Mouse (Mus musculus) spleen, adult 2 months (tissue): ENCODE results near the gene Plgrkt. TPM values are rescaled to one million over a fixed set of nuclear protein-coding genes. Genes with fewer than 3 reads are reported as not detected.

Experiments
- DNase-seq, 2 experiments: peaks; one replicate each; pipeline versions ENCODE4 v3.0.0 to v3.0.0-alpha.2; 2012 to 2021; ENCODE audit warnings: low spot score in 2 of 2, low read depth in 1 of 2
- H3K27ac ChIP-seq: fragments of 200-500 bp; 2 replicates; pipeline ENCODE4 v1.5.1; 2012; ENCODE audit warnings: low read length, inconsistent platforms; ENCODE audit not compliant: insufficient read depth
- H3K27me3 ChIP-seq: fragments of 200-500 bp; 2 replicates; pipeline ENCODE4 v1.6.1; 2012; ENCODE audit warnings: mild to moderate bottlenecking, moderate library complexity, low read length, inconsistent platforms; ENCODE audit not compliant: control insufficient read depth, insufficient read depth
- H3K36me3 ChIP-seq: fragments of 200-500 bp; 2 replicates; pipeline ENCODE4 v1.6.1; 2012; ENCODE audit warnings: mild to moderate bottlenecking, low read length, inconsistent platforms; ENCODE audit not compliant: control insufficient read depth, insufficient read depth
- H3K4me1 ChIP-seq: fragments of 200-500 bp; 2 replicates; pipeline ENCODE4 v1.6.1; 2011; ENCODE audit warnings: inconsistent platforms; ENCODE audit not compliant: control insufficient read depth, insufficient read depth, insufficient read length
- H3K4me3 ChIP-seq: fragments of 200-500 bp; 2 replicates; pipeline ENCODE4 v1.5.1; 2011; ENCODE audit warnings: mild to moderate bottlenecking, inconsistent platforms; ENCODE audit not compliant: insufficient read depth, insufficient read length; ENCODE audit errors: extremely low read depth
- CTCF ChIP-seq: fragments of 200-500 bp; IDR thresholded peaks from 2 replicates; pipeline ENCODE4 v1.5.1; 2011; ENCODE audit warnings: mild to moderate bottlenecking, inconsistent platforms; ENCODE audit not compliant: insufficient read depth, insufficient read length, insufficient replicate concordance; ENCODE audit errors: extremely low read depth
- POLR2A ChIP-seq: fragments of 200-500 bp; IDR thresholded peaks from 2 replicates; pipeline ENCODE4 v1.6.1; 2011; ENCODE audit warnings: low read depth, low read length, inconsistent platforms
- WGBS: fragments of 180-500 bp; shearing (Covaris S2); methylation state at CpG from one replicate; pipeline ENCODE4 v1.1.7; 2018; 5-methylcytosine and 5-hydroxymethylcytosine counted together
- polyA plus RNA-seq: library from polyadenylated mRNA; depleted of rRNA; stranded (reverse); fragments of >200 nt; gene quantifications from 2 replicates; pipeline ENCODE4 v1.2.3, GENCODE M21; 2012

Gene Plgrkt
- polyA plus RNA-seq, 1 experiment, result 55.6 TPM

GRCm38 (mm10) chr19:29406042-29407017, 39.1 kb upstream of the Plgrkt start:
- H3K27me3 ChIP-seq, result no peaks in the 10 kb centered on the region
- no peak for DNase-seq
- no peak overlapping the region for H3K4me3 ChIP-seq
- no peaks in the 10 kb centered on the region for H3K36me3 ChIP-seq
- H3K27ac ChIP-seq, result no peak overlapping the region
- no peak for TF ChIP-seq POLR2A
- TF ChIP-seq CTCF, result no peak
- WGBS, result 94% methylated on average over 18 of the region's 18 CpGs
- no peaks in the 10 kb centered on the region for H3K4me1 ChIP-seq

DNA sequence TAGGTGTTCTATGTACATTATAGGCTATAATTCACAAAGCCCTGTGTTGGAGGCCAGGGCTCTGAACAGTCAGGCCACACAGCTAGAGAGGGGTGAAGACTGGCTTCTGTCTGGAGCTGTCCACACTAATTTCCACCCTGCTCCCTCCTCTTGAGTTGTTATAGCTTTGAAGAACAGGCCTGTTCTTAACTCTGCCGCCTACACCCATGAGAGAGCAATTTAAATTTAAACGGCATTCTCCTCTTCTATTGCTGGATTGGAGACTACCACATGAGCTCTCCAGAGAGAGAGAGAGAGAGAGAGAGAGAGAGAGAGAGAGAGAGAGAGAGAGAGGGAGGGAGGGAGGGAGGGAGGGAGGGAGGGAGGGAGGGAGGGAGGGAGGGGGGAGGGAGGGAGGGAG, 38.2 kb upstream of the Plgrkt start:
- H3K36me3 ChIP-seq, result no peaks in the 10 kb centered on the region
- TF ChIP-seq POLR2A (no peak), CTCF (no peak)
- no peaks in the 10 kb centered on the region for H3K4me1 ChIP-seq
- no peak for DNase-seq
- no peaks in the 10 kb centered on the region for H3K27me3 ChIP-seq
- H3K4me3 ChIP-seq, result no peak overlapping the region
- H3K27ac ChIP-seq, result no peak overlapping the region
- WGBS, result 89% methylated on average over 2 of the region's 2 CpGs

GRCm38 (mm10) chr19:29403251-29403650, 36.1 kb upstream of the Plgrkt start:
- TF ChIP-seq CTCF (no peak), POLR2A (no peak)
- H3K4me3 ChIP-seq, result no peak overlapping the region
- no peaks in the 10 kb centered on the region for H3K36me3 ChIP-seq
- no peaks in the 10 kb centered on the region for H3K27me3 ChIP-seq
- no peak for DNase-seq
- H3K27ac ChIP-seq, result no peak overlapping the region
- WGBS, result 88% methylated on average over 4 of the region's 4 CpGs
- H3K4me1 ChIP-seq, result no peaks in the 10 kb centered on the region

- DNase-seq, result no peak
- H3K36me3 ChIP-seq, result no peaks in the 10 kb centered on the region
- H3K4me3 ChIP-seq, result no peak overlapping the region
- no peaks in the 10 kb centered on the region for H3K27me3 ChIP-seq
- no peak overlapping the region for H3K27ac ChIP-seq
- no peaks in the 10 kb centered on the region for H3K4me1 ChIP-seq
- WGBS, result 85% methylated on average over 4 of the region's 4 CpGs
- no peak for TF ChIP-seq CTCF
- TF ChIP-seq POLR2A, result no peak
These were observed 35.4 kb upstream of the Plgrkt start for GRCm38 (mm10) chr19:29402621-29403020.

DNA sequence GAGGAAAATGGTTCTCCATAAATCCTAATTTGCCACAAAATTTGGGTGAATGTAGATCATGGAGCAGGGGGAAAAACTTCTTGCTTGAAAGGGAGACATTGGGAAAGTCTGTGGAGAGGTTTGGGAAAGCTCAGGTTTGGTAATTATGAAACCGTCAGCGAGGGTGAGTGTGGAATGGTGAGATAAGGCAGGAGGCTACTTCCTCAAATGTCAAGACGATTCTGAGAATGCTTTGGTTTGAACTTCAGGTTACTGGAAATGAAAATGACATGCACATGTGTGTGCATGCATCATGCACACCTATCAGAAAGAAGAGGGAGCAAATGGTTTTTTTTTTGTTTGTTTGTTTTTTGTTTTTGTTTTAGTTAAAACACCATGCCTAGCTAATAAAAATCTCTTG, 33.3 kb upstream of the Plgrkt start:
- WGBS, result 32% methylated on average over 3 of the region's 3 CpGs
- Histone ChIP-seq H3K27me3 (no peaks in the 10 kb centered on the region), H3K36me3 (no peaks in the 10 kb centered on the region), H3K4me1 (no peaks in the 10 kb centered on the region), H3K27ac (no peak overlapping the region), H3K4me3 (no peak overlapping the region)
- no peak for DNase-seq
- TF ChIP-seq CTCF, result no peak
- no peak for TF ChIP-seq POLR2A

GRCm38 (mm10) chr19:29399786-29400185, 32.6 kb upstream of the Plgrkt start:
- Histone ChIP-seq H3K36me3 (no peaks in the 10 kb centered on the region), H3K4me3 (no peak overlapping the region), H3K4me1 (no peaks in the 10 kb centered on the region), H3K27me3 (no peaks in the 10 kb centered on the region), H3K27ac (no peak overlapping the region)
- no peak for DNase-seq
- 64% methylated on average over 4 of the region's 4 CpGs for WGBS
- no peak for TF ChIP-seq POLR2A
- TF ChIP-seq CTCF, result no peak

DNA sequence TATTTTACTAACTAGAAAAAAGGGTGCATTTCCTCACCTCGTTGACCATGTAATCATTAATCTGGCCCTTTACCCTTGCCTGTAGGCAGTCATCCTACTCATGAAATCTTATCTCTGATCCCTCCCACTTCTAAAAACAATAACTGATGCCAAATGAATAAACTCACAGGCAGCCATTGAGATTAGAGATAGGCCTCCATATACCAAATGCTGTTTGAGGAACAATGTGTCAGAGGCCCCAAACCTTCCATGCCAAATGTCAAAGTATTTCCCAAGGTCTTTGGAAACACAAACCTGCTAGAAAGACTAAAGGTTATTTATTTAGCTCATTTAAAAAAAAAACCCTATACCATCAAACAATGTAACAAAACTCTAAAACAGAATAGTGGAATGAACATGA, 29.2 kb upstream of the Plgrkt start:
- TF ChIP-seq CTCF, result no peak
- TF ChIP-seq POLR2A, result no peak
- no peak for DNase-seq
- 75% methylated on average over 1 of the region's 1 CpGs for WGBS

More for the DNA sequence above, 29.2 kb upstream of the Plgrkt start:
- H3K27me3 ChIP-seq, result no peaks in the 10 kb centered on the region
- no peak overlapping the region for H3K4me3 ChIP-seq
- H3K36me3 ChIP-seq, result no peaks in the 10 kb centered on the region
- peaks cover 2% of the 10 kb centered on the region; the same call in 1 of the 2 replicates for H3K4me1 ChIP-seq
- H3K27ac ChIP-seq, result no peak overlapping the region
